Mouse (Mus musculus) right cerebral cortex, postnatal 4 days (tissue): ENCODE results near the gene Rnasel.

Experiments
- DNase-seq: peaks from one replicate; pipeline ENCODE4 v3.0.0-alpha.2; 2022

The Rnasel gene

DNA sequence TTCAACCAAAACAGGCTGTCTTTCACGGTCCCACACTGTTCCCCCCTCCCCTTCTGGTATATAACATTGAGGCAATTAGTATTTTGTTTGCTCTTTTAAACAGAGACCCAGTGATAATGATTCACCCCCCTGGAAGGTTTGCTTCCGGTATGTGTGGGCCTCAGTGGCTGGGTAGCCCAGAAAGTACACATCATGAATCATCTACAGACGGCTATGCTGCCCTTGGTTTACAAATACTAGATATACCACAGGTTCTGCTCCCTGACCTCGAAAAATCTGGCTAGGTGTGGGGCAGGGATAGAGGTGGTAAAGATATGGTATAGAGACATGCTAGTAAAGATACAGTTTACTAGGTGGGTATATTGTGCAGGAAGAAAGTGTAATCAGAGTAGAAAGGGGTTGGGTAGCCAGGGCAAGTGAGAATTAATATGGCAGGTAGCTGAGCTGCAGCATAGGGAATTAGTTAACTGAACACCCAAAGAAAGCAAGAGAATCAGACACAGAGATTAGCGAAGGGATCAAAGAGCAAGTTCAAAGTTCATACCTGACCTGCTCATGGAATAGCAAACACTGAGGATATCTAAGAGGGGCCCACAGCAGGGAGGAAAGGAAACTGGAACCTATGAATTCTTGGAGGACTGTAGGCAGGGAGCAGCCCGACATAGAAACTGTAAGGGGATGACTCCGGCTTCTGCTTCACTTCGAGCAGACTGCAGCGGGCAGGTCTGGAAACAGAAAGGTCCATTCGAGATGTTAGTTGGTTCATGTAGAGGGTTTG lies 21.0 kb downstream of the Rnasel start:
- no peak for DNase-seq

DNA sequence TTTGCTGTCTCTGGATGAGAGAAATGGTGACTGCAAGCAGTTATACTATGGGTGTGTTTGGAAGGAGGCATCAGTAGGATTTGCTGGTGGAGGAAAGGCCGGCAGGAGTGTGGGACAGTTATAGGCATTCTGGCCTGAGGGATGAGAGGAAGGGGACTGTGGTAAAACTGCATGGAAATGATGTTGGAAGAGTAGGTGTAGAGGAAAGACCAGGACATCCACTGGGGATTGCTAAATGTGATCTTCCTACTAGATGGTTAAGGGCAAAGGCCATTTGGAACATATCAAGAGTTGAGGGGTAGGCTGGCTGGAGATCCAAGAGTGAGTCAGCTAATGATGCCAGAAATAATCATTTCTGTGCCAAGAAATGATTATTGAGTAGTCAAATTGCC lies 21.5 kb downstream of the Rnasel start:
- no peak for DNase-seq

DNA sequence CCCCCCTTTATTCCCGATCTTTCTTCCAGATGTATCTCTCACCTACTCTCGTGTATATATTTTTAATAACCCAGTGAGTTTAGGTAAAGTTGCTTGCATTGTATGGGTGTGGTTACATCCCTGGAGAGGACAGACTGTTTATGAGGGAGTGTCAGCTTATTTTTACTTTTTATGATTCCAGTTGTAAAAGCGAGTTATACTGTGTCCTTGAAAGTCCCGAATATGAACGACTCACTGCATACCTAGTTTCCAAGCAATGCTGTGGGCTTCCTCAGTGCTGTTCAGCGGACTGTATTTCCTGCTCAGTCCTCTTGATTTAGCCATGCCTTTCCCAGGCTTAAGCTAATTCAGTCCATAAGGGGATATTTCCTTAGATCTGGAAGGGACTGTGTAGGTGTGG lies 25.9 kb downstream of the Rnasel start:
- no peak for DNase-seq

DNA sequence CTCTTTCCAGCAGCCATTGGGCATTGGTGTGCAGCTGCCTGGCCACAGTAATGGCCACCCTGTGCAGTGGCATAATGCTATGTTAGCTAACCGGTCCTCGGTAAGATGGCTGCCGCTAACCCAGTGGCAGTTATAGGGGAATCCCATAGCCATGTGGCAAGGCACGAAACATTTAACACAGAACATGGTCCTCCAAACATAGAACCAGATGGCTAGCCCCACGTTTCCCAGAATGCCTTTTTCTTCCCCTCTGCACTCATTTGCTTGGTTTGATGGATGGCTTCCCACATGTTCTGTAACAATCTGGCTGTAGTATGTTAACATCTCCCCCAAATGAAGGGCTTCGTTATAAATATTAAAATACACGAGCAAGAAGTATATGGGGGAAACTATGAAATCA lies 27.0 kb downstream of the Rnasel start:
- DNase-seq, result no peak

DNA sequence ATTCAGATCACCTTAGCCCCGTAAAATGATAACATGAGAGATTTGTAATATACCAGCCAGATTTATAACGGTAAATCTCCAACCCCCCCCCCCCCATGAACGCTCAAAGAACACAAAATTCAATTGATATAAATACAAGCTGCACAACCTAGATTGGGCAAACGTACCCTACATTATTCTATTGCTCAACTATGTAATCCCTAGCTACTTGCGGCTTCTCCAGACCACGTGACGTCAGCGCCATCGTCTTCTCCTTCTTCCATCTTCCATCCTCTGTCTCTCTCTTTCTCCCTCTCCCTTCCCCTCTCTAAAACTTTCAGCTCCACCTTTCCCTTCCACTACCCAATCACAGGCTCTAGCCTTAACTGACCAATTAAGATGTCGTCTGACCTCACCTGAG lies 29.0 kb downstream of the Rnasel start:
- no peak for DNase-seq

DNA sequence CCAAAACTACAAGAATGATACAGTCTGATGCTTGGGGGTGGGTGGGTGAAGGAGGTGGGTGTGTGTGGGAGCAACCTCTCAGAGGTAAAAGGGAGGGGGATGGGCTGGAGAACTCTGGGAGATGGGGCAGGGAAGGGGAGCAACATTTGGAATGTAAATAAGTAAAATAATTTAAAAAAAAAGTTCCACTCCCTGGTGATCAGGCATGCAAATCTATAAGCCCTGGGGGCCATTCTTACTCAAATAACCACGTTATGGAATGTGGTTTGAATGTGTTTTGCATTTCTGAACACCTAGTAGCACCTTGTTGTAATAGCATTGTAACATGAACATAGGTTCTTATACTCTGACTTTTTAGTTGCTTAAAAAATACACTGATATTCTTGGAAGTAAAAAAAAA lies 34.1 kb downstream of the Rnasel start:
- no peak for DNase-seq

DNA sequence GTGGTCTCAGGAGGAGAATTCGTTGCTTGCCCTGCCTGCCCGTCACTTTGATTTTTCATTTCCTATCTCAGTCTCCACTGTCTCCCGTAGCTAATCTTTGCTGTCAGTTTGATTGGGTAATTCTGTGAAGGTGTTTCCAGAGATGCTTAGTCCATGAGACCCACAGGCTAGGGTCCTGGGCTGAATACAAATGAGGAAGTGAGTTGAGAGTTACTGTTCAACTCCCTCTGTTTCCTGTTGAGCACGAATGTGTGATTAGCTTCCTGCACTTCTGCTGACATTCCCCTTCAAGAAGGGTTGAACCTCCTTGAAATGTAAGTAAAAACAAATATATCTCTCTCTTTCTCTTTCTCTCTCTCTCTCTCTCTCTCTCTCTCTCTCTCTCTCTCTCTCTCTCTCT lies 36.4 kb downstream of the Rnasel start:
- DNase-seq, result no peak

DNA sequence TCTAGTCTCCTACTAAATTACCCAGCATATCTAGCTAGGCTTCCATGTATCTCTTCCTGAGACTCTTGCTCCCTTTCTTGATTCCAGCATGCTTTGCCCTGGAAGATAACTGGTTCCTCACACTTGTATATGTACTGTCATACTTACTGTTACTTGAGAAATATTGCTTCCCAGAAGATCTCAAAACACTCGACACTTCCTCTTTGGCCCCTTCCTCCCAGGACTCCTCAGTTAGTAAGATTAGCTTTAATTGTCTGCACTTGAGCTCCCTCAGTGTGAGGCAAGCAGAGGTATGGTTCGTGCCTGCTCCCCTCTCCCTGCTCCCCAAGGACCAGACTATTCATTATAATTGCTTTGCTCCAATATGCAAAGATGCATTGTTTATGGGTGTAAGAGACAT lies 41.5 kb downstream of the Rnasel start:
- no peak for DNase-seq

DNA sequence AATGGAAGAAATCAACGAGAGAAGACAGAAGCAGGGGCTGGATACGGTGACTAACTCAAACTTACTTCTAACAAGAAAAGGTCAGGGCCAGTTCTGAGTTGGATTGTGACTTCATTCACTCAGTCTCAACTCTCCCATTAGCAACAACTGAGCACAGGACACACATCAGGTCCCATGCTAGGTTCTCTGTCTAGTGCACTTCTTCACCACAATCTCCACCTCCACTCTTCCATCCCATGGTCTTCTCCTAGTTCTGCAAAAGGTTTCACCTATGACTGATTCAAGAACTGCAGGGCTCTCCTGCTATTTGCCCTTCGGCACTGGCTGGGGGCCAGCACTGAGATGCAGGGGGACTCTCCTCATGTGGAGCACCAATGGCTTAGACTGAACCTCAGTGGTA lies 45.0 kb downstream of the Rnasel start:
- DNase-seq, result no peak

DNA sequence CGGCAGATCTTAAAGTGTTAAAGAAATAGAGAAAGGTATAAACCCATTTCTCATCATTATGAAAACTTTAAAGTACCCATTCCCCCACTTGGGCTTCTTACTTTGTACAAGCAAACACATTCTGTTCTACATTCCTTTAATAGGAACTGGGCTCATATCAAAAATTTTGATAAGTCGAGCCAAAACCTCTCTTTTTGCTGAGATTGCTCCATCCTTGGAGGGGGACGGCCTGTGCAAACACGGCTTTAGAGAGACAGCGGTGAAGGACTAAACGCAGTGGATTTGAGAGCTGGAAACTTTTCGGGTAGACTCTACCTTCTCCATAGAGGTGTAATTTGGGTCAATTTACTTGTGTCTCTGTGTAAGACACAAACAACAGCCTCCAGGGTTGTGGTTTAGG lies 53.5 kb downstream of the Rnasel start:
- no peak for DNase-seq

DNA sequence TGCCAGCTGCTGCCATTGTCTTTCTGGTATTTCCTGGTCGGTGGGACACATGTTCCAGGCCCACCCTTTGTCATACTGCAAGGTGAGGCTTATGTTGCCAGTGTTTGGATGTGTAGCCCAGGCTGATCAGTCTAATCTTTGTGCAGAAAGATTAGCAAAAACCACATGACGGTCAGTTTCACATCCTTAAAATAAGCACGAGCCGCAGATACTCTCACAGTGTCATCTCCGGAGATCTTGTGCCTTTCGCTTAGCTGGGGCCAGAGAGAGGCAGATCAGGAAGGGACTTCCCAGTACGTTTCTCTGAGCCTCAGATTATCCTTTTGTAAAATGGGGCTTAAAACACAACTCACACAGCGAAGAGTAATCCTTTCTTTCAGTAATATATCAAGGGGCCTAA lies 54.3 kb downstream of the Rnasel start:
- no peak for DNase-seq

DNA sequence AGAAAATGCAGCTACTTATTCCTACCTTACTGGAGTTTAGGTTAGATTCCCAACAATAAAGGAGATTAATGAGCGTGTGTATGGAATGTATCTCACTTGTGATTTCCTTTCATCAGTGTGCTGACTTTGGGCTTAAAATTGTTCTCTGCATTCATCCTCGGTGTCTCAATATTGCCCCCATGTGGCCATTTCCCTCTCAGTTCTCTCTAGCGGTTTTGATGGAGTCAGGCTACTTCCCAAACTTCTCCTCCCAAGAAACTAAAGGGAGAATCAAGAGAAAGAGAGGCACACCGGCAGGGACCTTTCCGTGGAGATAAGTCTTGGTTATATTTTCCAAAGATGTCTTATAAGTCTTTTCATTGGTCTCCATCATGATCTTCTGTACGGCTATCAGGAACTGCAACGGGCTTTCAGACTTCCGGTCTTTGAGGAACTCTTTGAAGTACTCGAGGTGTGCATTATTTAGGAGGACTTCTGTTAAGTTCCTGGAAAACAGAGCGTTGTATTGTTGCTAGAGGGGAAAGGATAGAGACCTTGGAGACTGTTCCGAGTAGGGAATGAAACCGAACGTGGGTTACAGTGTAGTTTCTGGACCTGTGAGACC lies 58.3 kb downstream of the Rnasel start:
- DNase-seq, result peak; percentile 70
